Mouse (Mus musculus): Measurements from ENCODE around the gene Mrpl37. TPM values are rescaled to one million over a fixed set of nuclear protein-coding genes. Genes with fewer than 3 reads are reported as not detected.

Gene Mrpl37
- total RNA-seq, 2 experiments from 2014 or later: 110 to 111 TPM

DNA sequence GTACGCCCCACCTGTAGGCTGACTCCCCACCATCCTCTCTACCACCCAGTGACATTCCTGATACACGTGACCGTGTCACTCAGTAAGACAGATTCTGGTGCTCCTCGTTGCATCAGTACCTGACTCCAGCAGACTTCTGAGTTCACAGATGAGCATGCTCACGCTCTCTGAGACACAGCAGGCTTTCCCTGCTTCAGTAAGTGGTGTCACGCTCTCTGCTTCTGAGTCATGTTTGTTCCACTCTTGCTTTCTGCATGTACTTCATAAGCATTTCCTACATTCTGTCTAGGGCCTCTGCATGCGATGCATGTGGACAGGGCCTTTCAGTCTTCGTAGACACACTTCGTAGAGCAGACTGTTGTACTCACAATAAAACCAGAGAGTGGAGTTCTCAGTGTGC lies 5.7 kb upstream of the Mrpl37 start:
- no peak for DNase-seq (ENCODE audit: low spot score)
- intact Hi-C loops (cut with DNase I): no loop called here

DNA sequence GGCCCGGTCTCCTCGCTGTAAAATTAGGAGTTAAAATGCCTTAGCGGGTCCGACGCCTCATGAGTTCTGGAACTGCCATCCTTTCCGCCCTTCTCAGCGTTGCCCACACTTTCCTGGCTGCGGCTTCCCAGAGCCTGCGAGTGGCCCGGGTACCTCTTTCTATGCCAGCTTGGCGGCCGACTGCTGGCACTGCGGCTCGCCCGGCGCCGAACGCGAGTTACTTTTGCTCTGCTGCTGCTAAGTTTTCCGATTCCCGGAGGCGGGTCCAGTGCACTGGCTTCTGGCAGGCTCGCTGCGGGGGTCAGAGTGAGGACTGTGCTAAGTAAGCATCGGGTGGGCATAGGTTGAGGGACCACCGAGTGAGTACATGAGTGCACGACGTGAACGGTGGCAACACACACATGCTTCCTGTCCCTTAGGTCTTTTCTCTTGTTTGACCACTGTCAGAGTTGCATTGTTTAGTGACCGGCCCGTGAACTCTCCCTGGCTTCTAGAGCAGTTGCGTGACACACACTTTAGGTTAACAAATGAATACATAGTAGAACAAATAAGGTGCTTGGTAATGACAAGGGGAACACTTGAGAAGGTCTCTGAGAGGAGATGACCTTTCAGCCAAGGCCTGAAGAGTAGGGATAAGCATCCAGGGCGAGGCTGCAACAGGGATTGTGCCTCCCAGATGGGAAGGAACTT lies 628 bp upstream of the Mrpl37 start:
- intact Hi-C loops (cut with DNase I): loop anchor here (2.0 to 5.0 kb wide), 4 partner anchors 80 to 226 kb away; partner anchors contain the start of gene Ssbp3
- DNase-seq (ENCODE audit: low spot score): no peak

DNA sequence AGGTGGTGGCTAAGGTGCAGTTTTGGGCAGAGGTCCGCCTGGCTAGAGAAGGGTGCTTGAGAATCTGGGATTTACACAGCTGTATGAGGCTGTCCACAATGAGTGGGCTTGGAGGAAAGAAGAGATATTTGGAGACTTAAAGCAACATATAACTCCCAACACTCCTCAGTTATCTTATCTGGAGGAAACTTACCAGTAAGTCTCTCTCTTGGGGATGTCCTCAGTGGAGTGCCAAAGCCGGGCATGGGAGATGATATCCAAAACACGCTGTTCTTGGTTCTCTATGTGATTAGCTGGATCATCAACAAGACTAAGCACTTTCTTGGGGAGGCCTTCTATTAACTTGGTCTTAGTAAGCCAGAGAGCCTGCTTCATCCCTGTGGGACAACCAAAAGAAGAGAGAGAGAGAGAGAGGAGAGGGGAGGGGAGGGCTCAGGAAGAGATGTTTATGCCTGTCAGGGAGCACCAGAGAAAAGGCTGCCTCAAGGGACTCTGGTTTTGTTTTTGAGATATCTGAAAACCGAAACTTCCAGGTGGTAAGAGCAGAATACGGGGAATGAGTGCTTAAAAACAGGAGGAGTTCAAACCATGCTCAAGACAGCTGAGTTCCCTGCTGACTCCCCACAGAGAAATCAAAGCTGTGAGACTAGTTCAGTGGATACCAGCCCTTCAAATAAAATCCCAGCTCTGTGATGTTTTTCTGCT lies 2.1 kb downstream of the Mrpl37 start:
- intact Hi-C loops (cut with DNase I): loop anchor here (5.0 kb wide), 3 partner anchors 77 to 152 kb away; partner anchors contain the start of gene Ssbp3
- DNase-seq (ENCODE audit: low spot score): no peak

DNA sequence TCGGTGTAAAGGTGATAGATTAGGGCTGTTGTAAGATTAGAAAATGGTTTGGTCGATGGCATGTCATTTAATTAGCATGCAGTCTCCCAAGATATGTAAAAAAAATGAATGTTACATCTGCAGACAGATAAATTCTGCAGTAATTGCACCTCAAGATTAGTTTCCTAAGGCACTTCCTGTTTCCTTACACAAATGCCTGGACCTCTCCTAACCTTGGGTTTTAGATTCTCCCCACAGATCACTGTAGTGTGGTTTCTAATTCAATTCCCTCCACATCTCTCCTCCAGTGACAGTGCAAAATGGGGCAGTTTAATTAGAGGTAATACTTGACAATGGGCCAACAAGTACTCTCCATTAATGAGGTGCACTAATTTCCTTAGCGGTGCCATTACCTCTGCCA lies 3.5 kb downstream of the Mrpl37 start:
- intact Hi-C loops (cut with DNase I): no loop called here
- no peak for DNase-seq (ENCODE audit: low spot score)

DNA sequence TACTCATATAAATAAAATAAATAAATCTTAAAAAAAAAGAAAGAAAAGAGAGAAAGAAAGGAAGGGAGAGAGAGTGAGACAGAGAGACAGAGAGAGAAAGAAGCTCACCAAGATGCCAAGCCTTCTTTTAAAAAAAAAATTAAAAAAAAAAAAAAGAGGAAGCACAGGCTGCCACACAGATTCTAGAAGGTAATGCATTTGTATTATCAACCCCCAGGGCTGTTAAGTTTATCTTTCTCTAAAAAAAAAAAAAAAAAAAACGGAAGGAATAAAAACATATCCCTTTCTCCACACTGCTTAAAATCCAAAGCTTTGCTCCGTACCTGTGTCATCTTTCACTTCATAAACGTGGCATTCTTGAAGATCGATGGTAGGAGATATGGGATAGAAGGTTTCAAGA lies 5.1 kb downstream of the Mrpl37 start:
- DNase-seq (ENCODE audit: low spot score): no peak
- intact Hi-C loops (cut with DNase I): no loop called here

DNA sequence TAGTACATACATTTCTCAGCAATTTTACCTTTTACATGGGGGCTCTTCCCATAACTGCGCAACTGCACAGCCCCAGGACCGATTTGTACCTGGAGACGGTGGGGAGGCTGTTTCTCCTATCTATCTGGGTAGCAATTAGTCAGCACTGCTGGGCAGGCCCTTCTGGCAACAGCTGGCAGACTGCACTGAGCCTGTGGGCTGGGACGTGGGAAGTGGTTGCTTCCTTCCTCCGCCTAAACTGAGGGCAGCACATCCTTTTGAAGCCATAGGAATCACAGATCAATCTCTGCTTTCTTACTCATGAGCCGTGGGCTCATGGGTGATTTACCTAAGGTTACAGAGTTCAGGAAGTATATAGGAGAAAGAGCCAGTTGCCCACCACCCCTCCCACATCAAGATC lies 7.9 kb downstream of the Mrpl37 start:
- DNase-seq (ENCODE audit: low spot score): no peak
- intact Hi-C loops (cut with DNase I): no loop called here

DNA sequence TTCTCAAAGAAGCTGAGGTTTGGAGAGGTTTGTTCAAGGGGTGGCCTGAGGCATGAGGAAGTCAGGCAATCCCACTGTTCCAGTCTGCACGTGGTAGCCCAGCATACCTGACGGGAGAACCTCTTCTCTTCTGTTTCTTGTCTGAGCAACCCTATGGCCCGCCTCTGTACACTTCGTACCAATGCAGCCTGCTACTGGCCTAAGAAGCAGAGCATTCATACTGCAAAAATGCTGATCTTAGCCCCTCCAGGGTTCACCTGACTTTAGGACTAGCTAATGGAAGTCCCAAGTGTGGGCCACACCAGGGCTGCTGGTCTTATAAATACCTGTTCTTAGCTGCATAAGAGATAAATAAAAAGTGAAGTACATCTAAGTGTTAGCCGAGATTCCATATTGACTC lies 8.3 kb downstream of the Mrpl37 start:
- intact Hi-C loops (cut with DNase I): no loop called here
- no peak for DNase-seq (ENCODE audit: low spot score)

DNA sequence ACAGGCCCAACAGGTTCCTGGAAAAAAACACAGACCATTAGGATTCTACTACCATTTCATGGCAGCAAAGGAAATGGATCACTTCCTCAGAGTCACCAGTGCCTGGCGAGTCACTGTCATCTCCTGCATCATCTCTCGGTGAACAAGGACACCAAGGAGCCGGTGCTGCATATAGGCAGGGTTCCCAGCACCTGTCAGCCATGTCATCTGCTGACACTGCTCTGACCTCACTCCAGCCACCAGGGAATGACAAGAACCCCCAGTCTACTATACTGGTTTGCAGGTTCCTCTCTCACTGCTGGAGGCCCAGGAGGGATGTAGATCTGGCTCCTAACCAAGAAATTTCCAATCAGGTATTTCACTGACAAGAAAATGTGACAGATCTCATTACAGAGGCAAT lies 10.6 kb downstream of the Mrpl37 start:
- intact Hi-C loops (cut with DNase I): no loop called here
- DNase-seq (ENCODE audit: low spot score): no peak

DNA sequence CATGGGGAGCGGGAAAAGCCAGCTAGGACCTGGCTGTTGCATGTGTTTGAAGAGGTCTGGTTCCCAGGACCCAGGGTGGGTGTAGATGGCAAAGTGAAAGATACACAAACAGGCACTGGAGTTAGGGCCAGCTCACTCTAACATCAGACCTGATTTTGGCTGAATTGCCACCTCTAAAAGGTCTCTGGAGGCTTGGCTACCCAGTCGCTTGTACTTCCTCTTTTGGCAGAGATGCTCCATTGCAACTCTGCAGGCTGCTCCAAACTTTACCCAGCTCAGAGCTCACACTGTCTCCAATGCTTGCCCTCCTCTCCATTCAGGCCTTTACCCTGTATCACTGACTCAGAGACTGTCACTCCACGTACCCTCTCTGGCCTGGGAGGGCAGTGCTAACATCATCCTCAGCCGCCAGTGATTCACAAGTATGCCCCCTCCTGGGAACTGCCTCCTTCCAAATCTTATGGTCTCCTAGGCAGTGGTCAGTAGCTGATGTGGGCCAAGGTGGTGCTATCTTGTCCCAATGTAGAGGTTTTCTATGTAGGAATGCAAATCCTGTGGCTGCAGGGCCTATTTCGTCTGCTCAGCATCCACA lies 13.6 kb downstream of the Mrpl37 start:
- intact Hi-C loops (cut with DNase I): no loop called here
- no peak for DNase-seq (ENCODE audit: low spot score)

DNA sequence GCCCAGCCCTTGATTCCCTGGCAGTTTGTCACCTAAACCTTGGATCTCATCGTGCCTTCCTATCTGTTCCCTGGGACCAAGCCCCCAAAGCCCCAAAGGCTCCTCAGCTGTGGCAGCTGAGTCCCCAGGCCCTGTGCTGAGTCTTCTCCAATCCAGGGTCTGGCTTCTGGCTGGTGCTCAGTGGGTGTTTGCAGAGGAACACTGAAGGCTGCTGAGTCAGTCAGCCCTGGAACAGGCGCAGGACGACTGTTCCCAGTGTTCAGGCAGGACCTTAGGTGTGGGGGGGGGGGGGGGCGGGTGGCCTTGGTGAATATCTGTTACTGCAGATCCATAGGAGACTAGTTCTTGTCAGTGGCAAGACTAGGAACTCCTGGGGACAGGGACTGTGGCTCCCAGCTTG lies 14.8 kb downstream of the Mrpl37 start:
- intact Hi-C loops (cut with DNase I): no loop called here

DNA sequence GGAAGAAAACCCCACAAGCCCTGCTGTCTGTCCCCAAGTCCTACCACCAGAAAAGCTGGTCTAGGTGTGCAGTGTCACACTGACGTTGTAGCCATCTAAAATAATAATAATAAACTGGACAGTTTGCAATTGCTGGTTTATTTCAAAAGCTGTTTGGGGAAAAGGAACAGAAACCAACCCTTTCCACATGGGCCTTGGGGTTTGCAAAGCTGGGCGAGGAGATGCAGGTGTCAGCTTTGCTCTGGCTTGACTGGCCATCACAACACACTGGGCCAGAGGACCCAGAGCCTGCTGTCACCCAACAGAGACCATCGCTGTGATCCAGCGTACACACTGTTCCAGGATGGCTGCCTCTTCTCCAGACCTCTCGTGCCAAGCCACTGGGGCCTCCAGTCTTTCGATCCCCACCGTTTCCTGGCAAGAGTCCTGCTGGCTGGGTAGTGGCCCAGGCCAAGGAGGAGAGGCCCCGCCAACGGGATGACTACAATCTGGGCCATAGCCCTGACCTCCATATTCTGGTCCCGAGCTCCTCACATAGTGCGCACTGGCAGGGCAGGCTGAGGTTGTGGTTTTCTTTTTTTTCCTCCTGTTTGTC lies 18.0 kb downstream of the Mrpl37 start:
- peak; percentile 48 for DNase-seq (ENCODE audit: low spot score)
- intact Hi-C loops (cut with DNase I): no loop called here

More for the DNA sequence above, 14.8 kb downstream of the Mrpl37 start:
- DNase-seq (ENCODE audit: low spot score): no peak

DNA sequence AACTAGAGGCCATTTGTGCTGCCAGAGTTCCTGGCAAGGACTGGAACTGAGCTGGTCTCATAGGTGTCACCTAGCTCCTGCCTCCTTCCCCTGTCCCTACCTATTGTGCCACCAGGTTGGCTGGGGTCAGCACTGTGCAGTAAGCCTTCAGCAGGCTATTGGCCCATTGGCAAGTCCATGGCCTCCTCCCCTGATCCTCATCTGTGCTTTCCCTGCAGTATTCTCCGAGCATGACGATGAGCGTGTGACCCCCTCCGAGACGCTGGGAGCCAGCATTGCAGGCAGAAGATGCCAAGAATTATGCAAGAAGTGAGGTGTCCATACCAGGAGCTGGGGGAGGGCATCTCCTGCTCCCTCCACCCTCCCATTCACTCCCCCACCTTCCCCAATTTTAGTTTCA lies 18.9 kb downstream of the Mrpl37 start:
- intact Hi-C loops (cut with DNase I): no loop called here
- no peak for DNase-seq (ENCODE audit: low spot score)

DNA sequence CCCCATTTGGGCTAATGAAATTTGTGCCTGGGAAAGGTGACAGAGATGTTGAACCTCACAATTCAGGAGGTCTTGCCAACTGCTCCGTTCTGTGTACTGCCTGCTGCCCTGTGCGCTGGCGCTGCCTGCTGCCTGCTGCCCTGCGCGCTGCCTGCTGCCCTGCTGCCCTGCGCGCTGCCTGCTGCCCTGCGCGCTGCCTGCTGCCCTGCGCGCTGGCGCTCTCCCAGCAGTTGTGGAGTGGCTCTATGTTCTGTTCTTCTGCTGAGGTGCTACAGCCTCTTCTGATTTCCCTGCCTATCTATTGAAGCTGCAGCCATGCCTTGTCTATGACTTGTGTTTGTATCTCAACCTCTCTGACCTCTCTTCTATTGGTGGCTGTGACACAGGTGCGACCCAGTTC lies 21.5 kb downstream of the Mrpl37 start:
- intact Hi-C loops (cut with DNase I): no loop called here
- DNase-seq (ENCODE audit: low spot score): no peak

DNA sequence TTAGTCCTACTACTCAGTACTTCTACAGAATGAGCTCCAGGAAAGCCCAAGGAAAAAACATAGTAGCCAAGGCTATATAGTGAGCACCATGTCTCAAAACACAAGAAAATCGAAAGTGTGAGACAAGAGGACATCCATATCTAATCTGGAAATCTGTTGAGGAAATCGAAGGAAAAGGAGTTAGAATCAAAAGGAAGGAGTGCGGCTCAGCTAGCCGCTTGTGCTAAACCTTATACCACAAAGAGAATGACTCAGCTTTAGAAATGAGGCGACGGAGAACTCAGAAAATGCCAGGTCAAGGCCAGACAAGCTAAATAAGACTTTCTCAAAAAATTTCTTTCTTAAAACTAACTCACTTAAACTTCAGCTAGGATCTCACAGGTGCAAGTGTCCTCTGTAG lies 24.4 kb downstream of the Mrpl37 start:
- DNase-seq (ENCODE audit: low spot score): no peak
- intact Hi-C loops (cut with DNase I): no loop called here

DNA sequence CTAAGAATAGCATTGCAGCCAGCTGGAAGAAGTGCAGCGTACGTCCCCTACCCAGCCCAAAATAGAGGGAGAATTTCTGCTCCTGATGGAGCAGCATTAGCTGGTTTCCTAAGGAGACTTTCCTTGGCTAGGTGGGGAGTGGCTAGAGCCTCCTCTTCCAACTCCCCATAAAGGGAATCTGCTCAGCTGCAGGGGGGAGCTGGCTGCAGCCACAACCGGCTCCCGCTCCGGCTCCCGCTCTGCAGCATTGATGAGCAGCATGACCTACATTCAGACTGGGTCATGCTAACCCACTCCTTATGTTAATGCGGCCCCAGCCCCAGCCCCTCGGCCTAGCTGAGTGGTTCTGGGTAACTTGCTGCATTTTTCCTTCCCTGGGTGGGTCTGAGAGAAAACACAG lies 27.4 kb downstream of the Mrpl37 start:
- intact Hi-C loops (cut with DNase I): no loop called here

DNA sequence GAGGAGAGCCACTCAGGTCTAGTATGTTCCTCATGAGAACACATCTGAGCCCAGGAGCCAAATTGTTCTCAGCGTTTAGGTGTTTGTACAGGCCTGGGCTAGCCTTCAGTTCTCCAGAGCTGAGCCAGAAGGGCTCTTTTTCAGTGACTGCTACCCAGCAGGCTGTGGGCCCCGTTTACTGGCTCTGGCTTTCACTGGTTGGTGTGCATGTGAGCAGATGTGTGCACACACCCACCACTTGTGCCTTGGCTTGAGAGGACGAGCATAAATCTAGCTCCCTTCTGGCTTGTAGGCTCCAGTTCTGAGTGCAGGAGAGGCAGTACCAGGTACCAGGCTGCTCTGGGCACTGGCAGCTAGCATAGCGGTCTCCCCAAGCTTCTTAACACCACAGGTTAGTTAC lies 28.4 kb downstream of the Mrpl37 start:
- intact Hi-C loops (cut with DNase I): no loop called here
- DNase-seq (ENCODE audit: low spot score): no peak

More for the DNA sequence above, 27.4 kb downstream of the Mrpl37 start:
- no peak for DNase-seq (ENCODE audit: low spot score)

DNA sequence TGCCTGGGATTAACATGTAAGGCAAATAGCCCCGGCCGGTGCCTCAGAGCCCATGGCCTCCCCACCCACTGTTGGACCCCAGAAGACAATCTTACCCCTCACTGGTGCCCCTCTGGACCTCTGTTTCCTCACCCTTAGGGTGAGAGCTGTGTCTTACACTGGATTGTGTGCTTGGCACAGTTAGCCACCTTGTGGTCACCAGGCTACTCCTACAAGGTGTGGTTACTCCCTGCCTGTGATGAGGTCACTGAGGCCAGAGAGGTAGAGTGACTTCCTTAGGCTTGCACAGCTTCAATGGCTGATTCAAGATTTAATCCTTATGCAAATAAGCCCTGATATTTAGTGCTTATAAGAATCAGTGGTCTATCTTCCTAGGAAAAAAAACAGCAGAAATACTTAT lies 29.7 kb downstream of the Mrpl37 start:
- intact Hi-C loops (cut with DNase I): no loop called here

DNA sequence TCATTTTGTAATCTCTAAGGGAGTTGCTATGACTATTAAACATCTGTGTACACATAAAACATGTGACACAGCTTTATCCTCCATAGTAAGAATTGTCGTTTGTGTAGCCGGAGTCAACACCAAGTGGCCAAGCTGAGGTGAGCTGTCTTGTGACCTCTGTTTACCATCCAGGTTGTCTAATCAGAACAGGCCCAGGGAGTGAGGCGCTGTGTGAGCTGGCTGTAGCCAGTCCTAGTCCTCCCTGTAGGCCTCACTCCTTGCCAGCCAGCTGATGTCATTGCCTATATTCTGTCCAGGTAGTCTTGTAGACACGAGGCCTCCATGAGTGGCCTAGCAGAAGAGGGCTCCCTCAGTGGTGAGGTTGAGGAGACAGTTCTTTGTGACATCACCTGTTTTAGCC lies 31.0 kb downstream of the Mrpl37 start:
- no peak for DNase-seq (ENCODE audit: low spot score)
- intact Hi-C loops (cut with DNase I): no loop called here

More for the DNA sequence above, 29.7 kb downstream of the Mrpl37 start:
- DNase-seq (ENCODE audit: low spot score): no peak

DNA sequence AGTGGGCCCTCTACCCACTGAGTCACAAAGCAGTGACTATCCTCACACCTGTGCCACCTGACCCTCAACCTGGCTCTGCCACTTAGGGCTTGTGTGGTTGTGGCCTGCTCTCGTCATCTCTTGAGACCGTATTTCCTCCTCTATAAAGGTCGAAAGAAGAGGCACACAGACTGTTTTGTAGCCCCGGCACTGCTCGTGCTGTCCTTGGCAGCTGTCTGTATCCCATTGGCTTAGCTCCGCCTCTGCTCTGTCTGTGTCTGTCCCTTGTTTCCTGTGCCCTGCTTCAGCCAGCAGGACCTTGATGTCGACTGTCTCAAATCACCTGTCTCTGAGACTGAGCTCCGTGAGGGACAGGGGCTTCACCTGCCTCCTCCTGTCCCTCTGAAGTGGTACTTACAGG lies 40.2 kb downstream of the Mrpl37 start:
- no peak for DNase-seq (ENCODE audit: low spot score)
- intact Hi-C loops (cut with DNase I): no loop called here

DNA sequence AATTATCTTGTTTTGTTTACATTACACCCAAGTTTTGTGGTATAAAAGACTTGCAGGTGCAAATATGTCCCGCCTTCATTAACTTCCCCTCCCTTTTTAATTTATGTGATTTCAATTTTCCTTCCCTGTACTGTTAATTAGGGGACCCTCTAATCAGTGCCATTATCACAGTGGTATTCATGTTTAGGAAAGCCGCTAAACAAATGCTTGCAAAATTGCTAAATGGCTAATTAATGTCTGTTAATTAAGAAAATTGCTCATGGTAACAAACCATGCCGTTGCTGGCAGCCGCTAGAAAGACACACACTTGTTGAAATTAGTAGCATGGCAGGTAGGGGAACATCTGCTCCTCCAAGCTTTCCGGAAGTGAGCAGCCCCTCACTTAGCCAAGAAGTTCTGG lies 41.3 kb downstream of the Mrpl37 start:
- intact Hi-C loops (cut with DNase I): no loop called here
- no peak for DNase-seq (ENCODE audit: low spot score)

DNA sequence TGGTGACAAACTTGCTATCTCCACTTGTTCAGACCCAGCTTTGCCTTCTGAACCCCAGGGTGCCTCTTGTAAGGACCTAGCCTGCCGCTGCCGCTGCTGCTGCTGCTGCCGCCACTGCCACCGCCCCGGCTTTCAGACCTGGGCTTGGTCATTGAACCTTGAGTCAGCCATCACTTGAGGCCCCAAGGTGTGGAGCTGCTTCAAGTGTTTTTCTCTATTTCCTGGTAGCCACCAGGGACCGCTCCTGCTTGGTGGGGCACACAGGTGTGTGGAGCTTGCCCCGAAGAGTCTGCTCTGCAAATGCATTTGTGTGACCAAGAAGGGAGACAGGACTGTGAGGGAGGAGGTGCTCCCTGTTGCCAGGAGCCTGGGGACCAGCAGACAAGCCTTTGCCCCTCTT lies 41.8 kb downstream of the Mrpl37 start:
- intact Hi-C loops (cut with DNase I): no loop called here
- DNase-seq (ENCODE audit: low spot score): no peak
